Mouse (Mus musculus): ENCODE measurements around the gene Gja1. TPM values are rescaled to one million over a fixed set of nuclear protein-coding genes. Genes with fewer than 3 reads are reported as not detected.
A peak's percentile ranks its signal among the peaks of the same experiment; 100 is the strongest.
"Not testable (repeated sequence)": the region's sequence is repeated elsewhere in the genome, so short reads cannot be mapped to it uniquely, and the experiment has no call there.

Gene Gja1
- polyA plus RNA-seq, 1 experiment from 2014 or later, result 38.4 TPM

GRCm38 (mm10) chr10:56378648-56379254 lies 1.6 kb downstream of the Gja1 start:
- H3K27ac ChIP-seq (ENCODE audit: low read depth, low read length), result peak overlapping the region; percentile 36; the same call in 1 of the 2 replicates
- H3K36me3 ChIP-seq (ENCODE audit: control insufficient read depth, insufficient read depth, low read length), result no peaks in the 10 kb centered on the region
- peak overlapping the region; percentile 83 for H3K4me2 ChIP-seq (ENCODE audit: low read depth, low read length)
- no peaks in the 10 kb centered on the region for H3K27me3 ChIP-seq (ENCODE audit: control insufficient read depth, insufficient read depth, low read length)
- H3K4me1 ChIP-seq (ENCODE audit: control insufficient read depth, insufficient read depth, low read length), result 0 out of 2 replicates have a peak, but pooled peaks cover 4% of the 10 kb centered on the region
- H3K9me3 ChIP-seq (ENCODE audit: control insufficient read depth, low read length), result no peaks in the 10 kb centered on the region
- peak; percentile 85 for ATAC-seq (ENCODE audit: low read depth)
- under 1% methylated on average over 35 of the region's 35 CpGs for WGBS
- peak overlapping the region; percentile 55 for H3K9ac ChIP-seq (replicated peaks; ENCODE audit: low read depth, low read length)
- peak overlapping the region; percentile 47 for H3K4me3 ChIP-seq (ENCODE audit: low read depth, low read length)

GRCm38 (mm10) chr10:56379720-56380119 lies 2.6 kb downstream of the Gja1 start:
- 3% methylated on average over 7 of the region's 7 CpGs for WGBS
- ATAC-seq (ENCODE audit: low read depth), result no peak
- Histone ChIP-seq H3K4me2 (ENCODE audit: low read depth, low read length) (peak overlapping the region; percentile 83), H3K9me3 (ENCODE audit: control insufficient read depth, low read length) (no peaks in the 10 kb centered on the region), H3K27me3 (ENCODE audit: control insufficient read depth, insufficient read depth, low read length) (no peaks in the 10 kb centered on the region), H3K27ac (ENCODE audit: low read depth, low read length) (no peak overlapping the region), H3K9ac (replicated peaks; ENCODE audit: low read depth, low read length) (0 out of 2 replicates have a peak overlapping the region, but pooled peaks have one; percentile 25), H3K4me3 (ENCODE audit: low read depth, low read length) (peak overlapping the region; percentile 47), H3K4me1 (ENCODE audit: control insufficient read depth, insufficient read depth, low read length) (0 out of 2 replicates have a peak, but pooled peaks cover 4% of the 10 kb centered on the region), H3K36me3 (ENCODE audit: control insufficient read depth, insufficient read depth, low read length) (no peaks in the 10 kb centered on the region)

- WGBS, result 83% methylated on average over 13 of the region's 13 CpGs
- no peak for ATAC-seq (ENCODE audit: low read depth)
- Histone ChIP-seq H3K4me3 (ENCODE audit: low read depth, low read length) (no peak overlapping the region), H3K4me1 (ENCODE audit: control insufficient read depth, insufficient read depth, low read length) (no peaks in the 10 kb centered on the region), H3K27ac (ENCODE audit: low read depth, low read length) (no peak overlapping the region), H3K36me3 (ENCODE audit: control insufficient read depth, insufficient read depth, low read length) (no peaks in the 10 kb centered on the region), H3K4me2 (ENCODE audit: low read depth, low read length) (no peak overlapping the region), H3K9me3 (ENCODE audit: control insufficient read depth, low read length) (no peaks in the 10 kb centered on the region), H3K9ac (replicated peaks; ENCODE audit: low read depth, low read length) (no peak overlapping the region), H3K27me3 (ENCODE audit: control insufficient read depth, insufficient read depth, low read length) (no peaks in the 10 kb centered on the region)
Measured at GRCm38 (mm10) chr10:56385195-56386109, 8.3 kb downstream of the Gja1 start.

- H3K9me3 ChIP-seq (ENCODE audit: control insufficient read depth, low read length), result no peaks in the 10 kb centered on the region
- WGBS, result 75% methylated on average over 6 of the region's 6 CpGs
- no peaks in the 10 kb centered on the region for H3K27me3 ChIP-seq (ENCODE audit: control insufficient read depth, insufficient read depth, low read length)
- no peak overlapping the region for H3K9ac ChIP-seq (replicated peaks; ENCODE audit: low read depth, low read length)
- no peak overlapping the region for H3K27ac ChIP-seq (ENCODE audit: low read depth, low read length)
- H3K4me1 ChIP-seq (ENCODE audit: control insufficient read depth, insufficient read depth, low read length), result no peaks in the 10 kb centered on the region
- no peaks in the 10 kb centered on the region for H3K36me3 ChIP-seq (ENCODE audit: control insufficient read depth, insufficient read depth, low read length)
- H3K4me3 ChIP-seq (ENCODE audit: low read depth, low read length), result no peak overlapping the region
- no peak for ATAC-seq (ENCODE audit: low read depth)
- no peak overlapping the region for H3K4me2 ChIP-seq (ENCODE audit: low read depth, low read length)
Measured at GRCm38 (mm10) chr10:56393095-56393784, 16.1 kb downstream of the Gja1 start.

- H3K27ac ChIP-seq (ENCODE audit: low read depth, low read length); H3K36me3 ChIP-seq (ENCODE audit: control insufficient read depth, insufficient read depth, low read length); ATAC-seq (ENCODE audit: low read depth); H3K9me3 ChIP-seq (ENCODE audit: control insufficient read depth, low read length); H3K4me1 ChIP-seq (ENCODE audit: control insufficient read depth, insufficient read depth, low read length); H3K9ac ChIP-seq (replicated peaks; ENCODE audit: low read depth, low read length); H3K27me3 ChIP-seq (ENCODE audit: control insufficient read depth, insufficient read depth, low read length); H3K4me3 ChIP-seq (ENCODE audit: low read depth, low read length); H3K4me2 ChIP-seq (ENCODE audit: low read depth, low read length): not testable (repeated sequence)
- WGBS, result 90% methylated on average over 6 of the region's 7 CpGs
Measured at GRCm38 (mm10) chr10:56393815-56394417, 16.8 kb downstream of the Gja1 start.

- Histone ChIP-seq H3K9me3 (ENCODE audit: control insufficient read depth, low read length) (no peaks in the 10 kb centered on the region), H3K4me2 (ENCODE audit: low read depth, low read length) (no peak overlapping the region), H3K9ac (replicated peaks; ENCODE audit: low read depth, low read length) (no peak overlapping the region), H3K27ac (ENCODE audit: low read depth, low read length) (no peak overlapping the region), H3K27me3 (ENCODE audit: control insufficient read depth, insufficient read depth, low read length) (no peaks in the 10 kb centered on the region), H3K36me3 (ENCODE audit: control insufficient read depth, insufficient read depth, low read length) (no peaks in the 10 kb centered on the region), H3K4me1 (ENCODE audit: control insufficient read depth, insufficient read depth, low read length) (no peaks in the 10 kb centered on the region), H3K4me3 (ENCODE audit: low read depth, low read length) (no peak overlapping the region)
- no peak for ATAC-seq (ENCODE audit: low read depth)
- 74% methylated on average over 8 of the region's 8 CpGs for WGBS
Measured at GRCm38 (mm10) chr10:56397875-56398274, 20.7 kb downstream of the Gja1 start.

GRCm38 (mm10) chr10:56398310-56398709 lies 21.2 kb downstream of the Gja1 start:
- Histone ChIP-seq H3K36me3 (ENCODE audit: control insufficient read depth, insufficient read depth, low read length) (no peaks in the 10 kb centered on the region), H3K4me3 (ENCODE audit: low read depth, low read length) (no peak overlapping the region), H3K27ac (ENCODE audit: low read depth, low read length) (no peak overlapping the region), H3K4me1 (ENCODE audit: control insufficient read depth, insufficient read depth, low read length) (no peaks in the 10 kb centered on the region), H3K27me3 (ENCODE audit: control insufficient read depth, insufficient read depth, low read length) (no peaks in the 10 kb centered on the region), H3K4me2 (ENCODE audit: low read depth, low read length) (no peak overlapping the region), H3K9ac (replicated peaks; ENCODE audit: low read depth, low read length) (no peak overlapping the region), H3K9me3 (ENCODE audit: control insufficient read depth, low read length) (no peaks in the 10 kb centered on the region)
- WGBS, result 97% methylated on average over 2 of the region's 2 CpGs
- ATAC-seq (ENCODE audit: low read depth), result no peak

GRCm38 (mm10) chr10:56401396-56401795 lies 24.3 kb downstream of the Gja1 start:
- not testable (repeated sequence) for H3K27me3 ChIP-seq (ENCODE audit: control insufficient read depth, insufficient read depth, low read length); H3K4me3 ChIP-seq (ENCODE audit: low read depth, low read length); ATAC-seq (ENCODE audit: low read depth); H3K4me2 ChIP-seq (ENCODE audit: low read depth, low read length); H3K4me1 ChIP-seq (ENCODE audit: control insufficient read depth, insufficient read depth, low read length); H3K36me3 ChIP-seq (ENCODE audit: control insufficient read depth, insufficient read depth, low read length); H3K9me3 ChIP-seq (ENCODE audit: control insufficient read depth, low read length); H3K9ac ChIP-seq (replicated peaks; ENCODE audit: low read depth, low read length); H3K27ac ChIP-seq (ENCODE audit: low read depth, low read length)
- whole genome bisulfite sequencing, result 93% methylated on average over 8 of the region's 8 CpGs
